Mouse (Mus musculus): ENCODE measurements around the gene Atg9b. TPM values are rescaled to one million over a fixed set of nuclear protein-coding genes. Genes with fewer than 3 reads are reported as not detected.

Atg9b gene
- polyA plus RNA-seq, 1 experiment: 0.89 TPM

- no peaks in the 10 kb centered on the region; the same call in 1 of the 2 replicates for H3K4me1 ChIP-seq (ENCODE audit: control insufficient read depth, insufficient read depth, low read length)
- H3K27me3 ChIP-seq (replicated peaks; ENCODE audit: control insufficient read depth, insufficient read depth, low read length): no peaks in the 10 kb centered on the region
- H3K4me3 ChIP-seq (ENCODE audit: insufficient read depth, low read depth, low read length): no peak overlapping the region
- no peak overlapping the region for H3K27ac ChIP-seq (ENCODE audit: insufficient read depth, low read depth, low read length)
- WGBS: 42% methylated on average over 2 of the region's 2 CpGs
- H3K36me3 ChIP-seq (ENCODE audit: control insufficient read depth, insufficient read depth, low read length): no peaks in the 10 kb centered on the region
- no peak for TF ChIP-seq CTCF (conservative IDR thresholded peaks at IDR 0.05; ENCODE audit: insufficient read depth, insufficient read length, low read depth, low read length)
- TF ChIP-seq POLR2A (IDR thresholded peaks at IDR 0.05; ENCODE audit: low read depth, low read length): no peak
- peak; percentile 11 for DNase-seq
Observed at GRCm38 (mm10) chr5:24343977-24344436, 47.9 kb downstream of the Atg9b start.

- Histone ChIP-seq H3K4me1 (ENCODE audit: control insufficient read depth, insufficient read depth, low read length) (no peaks in the 10 kb centered on the region), H3K27me3 (replicated peaks; ENCODE audit: control insufficient read depth, insufficient read depth, low read length) (no peaks in the 10 kb centered on the region), H3K4me3 (ENCODE audit: insufficient read depth, low read depth, low read length) (no peak overlapping the region), H3K36me3 (ENCODE audit: control insufficient read depth, insufficient read depth, low read length) (no peaks in the 10 kb centered on the region), H3K27ac (ENCODE audit: insufficient read depth, low read depth, low read length) (no peak overlapping the region)
- DNase-seq: no peak
- TF ChIP-seq POLR2A (IDR thresholded peaks at IDR 0.05; ENCODE audit: low read depth, low read length): no peak
- no peak for TF ChIP-seq CTCF (conservative IDR thresholded peaks at IDR 0.05; ENCODE audit: insufficient read depth, insufficient read length, low read depth, low read length)
Observed at GRCm38 (mm10) chr5:24343379-24343778, 48.6 kb downstream of the Atg9b start.

GRCm38 (mm10) chr5:24342966-24343365, 49.0 kb downstream of the Atg9b start:
- no peak for DNase-seq
- WGBS: 67% methylated on average over 8 of the region's 8 CpGs
- H3K4me1 ChIP-seq (ENCODE audit: control insufficient read depth, insufficient read depth, low read length): no peaks in the 10 kb centered on the region
- no peak overlapping the region for H3K4me3 ChIP-seq (ENCODE audit: insufficient read depth, low read depth, low read length)
- TF ChIP-seq POLR2A (IDR thresholded peaks at IDR 0.05; ENCODE audit: low read depth, low read length): no peak
- no peak for TF ChIP-seq CTCF (conservative IDR thresholded peaks at IDR 0.05; ENCODE audit: insufficient read depth, insufficient read length, low read depth, low read length)
- H3K27me3 ChIP-seq (replicated peaks; ENCODE audit: control insufficient read depth, insufficient read depth, low read length): no peaks in the 10 kb centered on the region
- no peaks in the 10 kb centered on the region for H3K36me3 ChIP-seq (ENCODE audit: control insufficient read depth, insufficient read depth, low read length)
- H3K27ac ChIP-seq (ENCODE audit: insufficient read depth, low read depth, low read length): no peak overlapping the region

- Histone ChIP-seq H3K36me3 (ENCODE audit: control insufficient read depth, insufficient read depth, low read length) (no peaks in the 10 kb centered on the region), H3K4me1 (ENCODE audit: control insufficient read depth, insufficient read depth, low read length) (no peaks in the 10 kb centered on the region), H3K27me3 (replicated peaks; ENCODE audit: control insufficient read depth, insufficient read depth, low read length) (no peaks in the 10 kb centered on the region), H3K27ac (ENCODE audit: insufficient read depth, low read depth, low read length) (no peak overlapping the region), H3K4me3 (ENCODE audit: insufficient read depth, low read depth, low read length) (no peak overlapping the region)
- no peak for TF ChIP-seq CTCF (conservative IDR thresholded peaks at IDR 0.05; ENCODE audit: insufficient read depth, insufficient read length, low read depth, low read length)
- TF ChIP-seq POLR2A (IDR thresholded peaks at IDR 0.05; ENCODE audit: low read depth, low read length): no peak
- DNase-seq: no peak
- WGBS: 88% methylated on average over 14 of the region's 14 CpGs
Observed at GRCm38 (mm10) chr5:24342205-24342963, 49.6 kb downstream of the Atg9b start.

GRCm38 (mm10) chr5:24337821-24338220, 54.1 kb downstream of the Atg9b start:
- TF ChIP-seq POLR2A (IDR thresholded peaks at IDR 0.05; ENCODE audit: low read depth, low read length) (no peak), CTCF (conservative IDR thresholded peaks at IDR 0.05; ENCODE audit: insufficient read depth, insufficient read length, low read depth, low read length) (no peak)
- WGBS: 25% methylated on average over 2 of the region's 2 CpGs
- H3K27ac ChIP-seq (ENCODE audit: insufficient read depth, low read depth, low read length): no peak overlapping the region

GRCm38 (mm10) chr5:24337366-24337765, 54.6 kb downstream of the Atg9b start:
- WGBS: 25% methylated on average over 9 of the region's 9 CpGs
- Histone ChIP-seq H3K4me3 (ENCODE audit: insufficient read depth, low read depth, low read length) (no peak overlapping the region), H3K27me3 (replicated peaks; ENCODE audit: control insufficient read depth, insufficient read depth, low read length) (no peaks in the 10 kb centered on the region), H3K36me3 (ENCODE audit: control insufficient read depth, insufficient read depth, low read length) (no peaks in the 10 kb centered on the region), H3K27ac (ENCODE audit: insufficient read depth, low read depth, low read length) (no peak overlapping the region), H3K4me1 (ENCODE audit: control insufficient read depth, insufficient read depth, low read length) (no peaks in the 10 kb centered on the region)
- no peak for TF ChIP-seq CTCF (conservative IDR thresholded peaks at IDR 0.05; ENCODE audit: insufficient read depth, insufficient read length, low read depth, low read length)
- DNase-seq: peak; percentile 55

More at GRCm38 (mm10) chr5:24337821-24338220, 54.1 kb downstream of the Atg9b start:
- Histone ChIP-seq H3K4me3 (ENCODE audit: insufficient read depth, low read depth, low read length) (no peak overlapping the region), H3K27me3 (replicated peaks; ENCODE audit: control insufficient read depth, insufficient read depth, low read length) (no peaks in the 10 kb centered on the region), H3K36me3 (ENCODE audit: control insufficient read depth, insufficient read depth, low read length) (no peaks in the 10 kb centered on the region), H3K4me1 (ENCODE audit: control insufficient read depth, insufficient read depth, low read length) (no peaks in the 10 kb centered on the region)
- no peak for DNase-seq

- DNase-seq: peak; percentile 43
- no peaks in the 10 kb centered on the region for H3K36me3 ChIP-seq (ENCODE audit: control insufficient read depth, insufficient read depth, low read length)
- H3K4me3 ChIP-seq (ENCODE audit: insufficient read depth, low read depth, low read length): no peak overlapping the region
- no peaks in the 10 kb centered on the region for H3K4me1 ChIP-seq (ENCODE audit: control insufficient read depth, insufficient read depth, low read length)
- no peaks in the 10 kb centered on the region for H3K27me3 ChIP-seq (replicated peaks; ENCODE audit: control insufficient read depth, insufficient read depth, low read length)
- 34% methylated on average over 3 of the region's 3 CpGs for WGBS
- no peak overlapping the region for H3K27ac ChIP-seq (ENCODE audit: insufficient read depth, low read depth, low read length)
- no peak for TF ChIP-seq POLR2A (IDR thresholded peaks at IDR 0.05; ENCODE audit: low read depth, low read length)
- TF ChIP-seq CTCF (conservative IDR thresholded peaks at IDR 0.05; ENCODE audit: insufficient read depth, insufficient read length, low read depth, low read length): peak; percentile 70
Observed at GRCm38 (mm10) chr5:24335888-24336511, 55.9 kb downstream of the Atg9b start.
